Mouse (Mus musculus): ENCODE measurements at regions not wholly inside any gene's neighbourhood (a gene's known extent, or its start where the extent isn't known, plus 50 kb on each side); places are given as distances from the start of the nearest gene placed in this dataset.

DNA sequence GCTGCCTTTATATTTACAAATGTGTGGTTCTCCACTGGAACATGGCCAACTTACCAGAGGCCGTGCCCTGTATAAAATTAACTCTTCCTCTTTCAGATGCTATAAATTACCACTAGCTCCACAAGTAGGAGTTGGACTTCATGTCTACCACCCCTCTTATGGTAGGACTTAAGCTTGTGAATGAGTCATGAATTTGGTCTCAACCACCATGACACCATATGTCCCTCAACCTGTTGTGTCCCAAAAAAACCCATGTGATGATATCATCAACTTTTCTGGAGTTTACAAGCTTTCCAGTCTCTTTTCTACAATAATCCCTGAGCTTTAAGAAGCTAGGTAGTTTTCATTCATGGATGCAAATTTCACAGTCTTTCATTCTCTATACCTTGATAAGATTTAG lies 1951.4 kb downstream of the Pcdh7 start:
- DNase-seq: no peak

- no peak for DNase-seq
These were observed 1982.2 kb downstream of the Pcdh7 start for GRCm38 (mm10) chr5:59700009-59700408.

- DNase-seq: peak; percentile 3
These were observed 1997.7 kb downstream of the Pcdh7 start for GRCm38 (mm10) chr5:59715457-59715856.

DNA sequence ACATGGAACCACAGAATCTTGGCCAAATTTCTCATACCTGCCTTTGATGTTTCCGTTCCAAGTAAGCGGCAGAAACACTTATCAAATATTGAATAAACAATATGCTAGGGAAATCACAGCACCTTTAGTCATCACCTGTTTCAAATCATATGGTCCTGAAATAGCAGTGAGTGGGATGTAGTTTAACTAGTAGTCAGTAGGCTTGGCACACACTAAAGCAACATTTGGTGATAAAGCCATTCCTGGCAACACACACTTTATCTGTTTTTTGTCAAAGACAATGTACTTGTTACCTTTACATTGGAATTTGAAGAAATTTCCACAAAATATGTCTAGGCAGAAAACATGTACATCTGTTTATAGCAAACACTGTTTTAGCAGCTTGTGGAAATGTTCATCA lies 2038.5 kb downstream of the Pcdh7 start:
- peak; percentile 13 for DNase-seq

DNA sequence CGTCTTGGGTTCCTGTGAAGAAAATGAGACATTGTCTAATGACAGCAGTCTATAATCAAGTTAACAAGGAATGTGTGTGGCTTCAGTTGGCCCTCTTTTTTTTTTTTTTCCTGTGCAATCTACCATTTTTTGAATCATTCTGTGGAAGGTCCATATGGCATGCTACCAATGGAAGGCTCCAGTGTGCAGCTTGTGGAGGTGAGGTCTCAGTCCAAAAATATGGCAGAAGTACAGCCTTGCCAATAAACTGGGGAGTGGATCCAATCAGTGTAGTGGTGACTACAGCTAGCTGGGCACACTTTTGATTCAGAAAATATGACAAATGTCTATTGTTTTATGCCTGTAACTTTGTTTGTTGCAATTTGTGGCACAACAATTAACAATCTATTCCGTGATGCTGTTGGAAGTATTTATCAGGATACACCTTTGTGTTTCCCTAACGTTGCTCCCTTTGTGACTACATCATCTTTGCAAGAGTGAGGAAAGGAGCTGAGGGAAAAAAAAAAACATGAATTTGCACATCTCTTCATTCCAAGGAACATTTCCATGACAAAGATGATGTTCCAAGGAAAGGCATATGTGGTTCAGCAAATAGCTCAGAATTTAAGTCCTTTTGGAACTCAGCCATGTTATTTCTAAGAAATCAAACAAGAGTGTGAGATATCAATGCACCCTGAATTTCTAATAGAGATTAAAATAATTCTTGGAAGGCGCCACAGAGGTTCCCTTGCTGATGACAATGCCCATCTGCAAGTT lies 2039.1 kb downstream of the Pcdh7 start:
- peak; percentile 41 for DNase-seq
